Mouse (Mus musculus): Measurements from ENCODE around the gene Emc10. TPM values are rescaled to one million over a fixed set of nuclear protein-coding genes. Genes with fewer than 3 reads are reported as not detected.

Gene Emc10
- polyA plus RNA-seq, 1 experiment from 2014 or later = 69.9 TPM

GRCm38 (mm10) chr7:44469677-44470675 is 26.4 kb downstream of the Emc10 start:
- H3K27ac ChIP-seq (ENCODE audit: low read length) = no peak overlapping the region
- peaks cover 10% of the 10 kb centered on the region for H3K4me1 ChIP-seq (ENCODE audit: control insufficient read depth, insufficient read depth, low read length)

GRCm38 (mm10) chr7:44468644-44469285 is 27.6 kb downstream of the Emc10 start:
- no peak for ATAC-seq (ENCODE audit: insufficient read depth, low FRiP score)
- H3K27ac ChIP-seq (ENCODE audit: low read length) = no peak overlapping the region

More at GRCm38 (mm10) chr7:44469677-44470675, 26.4 kb downstream of the Emc10 start:
- Histone ChIP-seq H3K36me3 (ENCODE audit: control insufficient read depth, insufficient read depth, low read length) (no peaks in the 10 kb centered on the region), H3K4me2 (ENCODE audit: low read depth, low read length) (no peak overlapping the region), H3K9ac (ENCODE audit: low read length) (no peak overlapping the region), H3K27me3 (ENCODE audit: control insufficient read depth, insufficient read depth, low read length) (peaks cover 4% of the 10 kb centered on the region; the same call in 1 of the 2 replicates), H3K4me3 (replicated peaks; ENCODE audit: low read length) (no peak overlapping the region), H3K9me3 (replicated peaks; ENCODE audit: control insufficient read depth, low read length) (no peaks in the 10 kb centered on the region)
- no peak for ATAC-seq (ENCODE audit: insufficient read depth, low FRiP score)
- 86% methylated on average over 16 of the region's 16 CpGs for WGBS

GRCm38 (mm10) chr7:44467811-44468411 is 28.4 kb downstream of the Emc10 start, which contains the start of gene Josd2:
Gene Josd2, plus strand, starts transcription at chr7:44467980.
- Histone ChIP-seq H3K4me2 (ENCODE audit: low read depth, low read length) (peak within 1 kb of the TSS; percentile 86), H3K36me3 (ENCODE audit: control insufficient read depth, insufficient read depth, low read length) (no peaks in the 10 kb centered on the region), H3K4me1 (ENCODE audit: control insufficient read depth, insufficient read depth, low read length) (peaks cover 7% of the 10 kb centered on the region), H3K27me3 (ENCODE audit: control insufficient read depth, insufficient read depth, low read length) (peaks cover 25% of the 10 kb centered on the region), H3K4me3 (replicated peaks; ENCODE audit: low read length) (peak within 1 kb of the TSS; percentile 72), H3K27ac (ENCODE audit: low read length) (peak within 1 kb of the TSS; percentile 61), H3K9me3 (replicated peaks; ENCODE audit: control insufficient read depth, low read length) (no peaks in the 10 kb centered on the region), H3K9ac (ENCODE audit: low read length) (peak within 1 kb of the TSS; percentile 83)
- under 1% methylated on average over 42 of the region's 42 CpGs for WGBS
- ATAC-seq (ENCODE audit: insufficient read depth, low FRiP score) = peak; percentile 98

More at GRCm38 (mm10) chr7:44468644-44469285, 27.6 kb downstream of the Emc10 start:
- WGBS = 64% methylated on average over 15 of the region's 15 CpGs
- peaks cover 10% of the 10 kb centered on the region for H3K4me1 ChIP-seq (ENCODE audit: control insufficient read depth, insufficient read depth, low read length)
- peaks cover 16% of the 10 kb centered on the region for H3K27me3 ChIP-seq (ENCODE audit: control insufficient read depth, insufficient read depth, low read length)
- H3K9ac ChIP-seq (ENCODE audit: low read length) = peak overlapping the region; percentile 83
- H3K9me3 ChIP-seq (replicated peaks; ENCODE audit: control insufficient read depth, low read length) = no peaks in the 10 kb centered on the region
- no peaks in the 10 kb centered on the region for H3K36me3 ChIP-seq (ENCODE audit: control insufficient read depth, insufficient read depth, low read length)
- peak overlapping the region; percentile 86 for H3K4me2 ChIP-seq (ENCODE audit: low read depth, low read length)
- peak overlapping the region; percentile 72 for H3K4me3 ChIP-seq (replicated peaks; ENCODE audit: low read length)

GRCm38 (mm10) chr7:44466888-44467311 is 29.4 kb downstream of the Emc10 start:
- Histone ChIP-seq H3K4me3 (replicated peaks; ENCODE audit: low read length) (no peak overlapping the region), H3K4me2 (ENCODE audit: low read depth, low read length) (no peak overlapping the region), H3K4me1 (ENCODE audit: control insufficient read depth, insufficient read depth, low read length) (peaks cover 7% of the 10 kb centered on the region), H3K27ac (ENCODE audit: low read length) (no peak overlapping the region), H3K36me3 (ENCODE audit: control insufficient read depth, insufficient read depth, low read length) (no peaks in the 10 kb centered on the region), H3K9me3 (replicated peaks; ENCODE audit: control insufficient read depth, low read length) (no peaks in the 10 kb centered on the region), H3K9ac (ENCODE audit: low read length) (0 out of 2 replicates have a peak overlapping the region, but pooled peaks have one; percentile 8), H3K27me3 (ENCODE audit: control insufficient read depth, insufficient read depth, low read length) (peaks cover 35% of the 10 kb centered on the region)
- ATAC-seq (ENCODE audit: insufficient read depth, low FRiP score) = no peak
- WGBS = 83% methylated on average over 16 of the region's 16 CpGs

GRCm38 (mm10) chr7:44466006-44466887 is 30.1 kb downstream of the Emc10 start:
- Histone ChIP-seq H3K4me2 (ENCODE audit: low read depth, low read length) (no peak overlapping the region), H3K4me1 (ENCODE audit: control insufficient read depth, insufficient read depth, low read length) (peaks cover 7% of the 10 kb centered on the region), H3K9ac (ENCODE audit: low read length) (no peak overlapping the region), H3K4me3 (replicated peaks; ENCODE audit: low read length) (no peak overlapping the region), H3K27me3 (ENCODE audit: control insufficient read depth, insufficient read depth, low read length) (peaks cover 42% of the 10 kb centered on the region), H3K27ac (ENCODE audit: low read length) (no peak overlapping the region), H3K9me3 (replicated peaks; ENCODE audit: control insufficient read depth, low read length) (no peaks in the 10 kb centered on the region), H3K36me3 (ENCODE audit: control insufficient read depth, insufficient read depth, low read length) (no peaks in the 10 kb centered on the region)
- no peak for ATAC-seq (ENCODE audit: insufficient read depth, low FRiP score)
- 82% methylated on average over 10 of the region's 10 CpGs for WGBS

- no peak for ATAC-seq (ENCODE audit: insufficient read depth, low FRiP score)
- H3K27ac ChIP-seq (ENCODE audit: low read length) = no peak within 1 kb of the TSS
- peaks cover 53% of the 10 kb centered on the region for H3K27me3 ChIP-seq (ENCODE audit: control insufficient read depth, insufficient read depth, low read length)
- 53% methylated on average over 2 of the region's 2 CpGs for WGBS
- H3K4me2 ChIP-seq (ENCODE audit: low read depth, low read length) = no peak within 1 kb of the TSS
- no peak within 1 kb of the TSS for H3K4me3 ChIP-seq (replicated peaks; ENCODE audit: low read length)
- no peak within 1 kb of the TSS for H3K9ac ChIP-seq (ENCODE audit: low read length)
- H3K4me1 ChIP-seq (ENCODE audit: control insufficient read depth, insufficient read depth, low read length) = peaks cover 7% of the 10 kb centered on the region
- no peaks in the 10 kb centered on the region for H3K36me3 ChIP-seq (ENCODE audit: control insufficient read depth, insufficient read depth, low read length)
- no peaks in the 10 kb centered on the region for H3K9me3 ChIP-seq (replicated peaks; ENCODE audit: control insufficient read depth, low read length)
Observed at GRCm38 (mm10) chr7:44465111-44465510, 31.2 kb downstream of the Emc10 start, which contains the start of gene Aspdh. Gene Aspdh, plus strand, starts transcription at chr7:44465391.

- H3K4me1 ChIP-seq (ENCODE audit: control insufficient read depth, insufficient read depth, low read length) = peaks cover 7% of the 10 kb centered on the region
- 28% methylated on average over 4 of the region's 4 CpGs for WGBS
- no peak for ATAC-seq (ENCODE audit: insufficient read depth, low FRiP score)
- H3K36me3 ChIP-seq (ENCODE audit: control insufficient read depth, insufficient read depth, low read length) = no peaks in the 10 kb centered on the region
- H3K4me3 ChIP-seq (replicated peaks; ENCODE audit: low read length) = no peak overlapping the region
- peaks cover 56% of the 10 kb centered on the region for H3K27me3 ChIP-seq (ENCODE audit: control insufficient read depth, insufficient read depth, low read length)
- H3K27ac ChIP-seq (ENCODE audit: low read length) = no peak overlapping the region
- H3K9ac ChIP-seq (ENCODE audit: low read length) = no peak overlapping the region
- H3K9me3 ChIP-seq (replicated peaks; ENCODE audit: control insufficient read depth, low read length) = no peaks in the 10 kb centered on the region
- no peak overlapping the region for H3K4me2 ChIP-seq (ENCODE audit: low read depth, low read length)
Observed at GRCm38 (mm10) chr7:44464511-44464910, 31.8 kb downstream of the Emc10 start.

- H3K27me3 ChIP-seq (ENCODE audit: control insufficient read depth, insufficient read depth, low read length) = peaks cover 56% of the 10 kb centered on the region
- 87% methylated on average over 10 of the region's 10 CpGs for WGBS
- no peak for ATAC-seq (ENCODE audit: insufficient read depth, low FRiP score)
- no peak overlapping the region for H3K4me2 ChIP-seq (ENCODE audit: low read depth, low read length)
- H3K27ac ChIP-seq (ENCODE audit: low read length) = no peak overlapping the region
- H3K9me3 ChIP-seq (replicated peaks; ENCODE audit: control insufficient read depth, low read length) = no peaks in the 10 kb centered on the region
- no peak overlapping the region for H3K4me3 ChIP-seq (replicated peaks; ENCODE audit: low read length)
- no peaks in the 10 kb centered on the region for H3K36me3 ChIP-seq (ENCODE audit: control insufficient read depth, insufficient read depth, low read length)
- H3K4me1 ChIP-seq (ENCODE audit: control insufficient read depth, insufficient read depth, low read length) = peaks cover 4% of the 10 kb centered on the region
- no peak overlapping the region for H3K9ac ChIP-seq (ENCODE audit: low read length)
Observed at GRCm38 (mm10) chr7:44463556-44464225, 32.6 kb downstream of the Emc10 start.

Data from stomach, embryonic 16.5 days (tissue).